In genomic region chr9:123478586-123479195, GRCm38 (mm10) we compare ENCODE assay signal across 8 mouse cellular contexts. TPM values are rescaled to one million over a fixed set of nuclear protein-coding genes. Genes with fewer than 3 reads are reported as not detected.
DNase-seq lines count a peak whose midpoint lies in the region; ATAC-seq lines count a peak whose summit lies in the region.

Limd1 (plus strand) TSS chr9:123478706.

- peak; percentile 84 for ATAC-seq in forebrain, embryonic 13.5 days

- peak within 1 kb of the TSS; percentile 75 for H3K27ac ChIP-seq in brown adipose tissue, adult 24 weeks (replicated peaks; ENCODE audit: low read depth, low read length)
- peak within 1 kb of the TSS; percentile 5 for H3K27ac ChIP-seq in forebrain, embryonic 13.5 days

- intact Hi-C loops in heart, postnatal 36 days (cut with DNase I) = loop anchor here (1.0 kb wide), 2 partner anchors 26 to 49 kb away; no protein-coding TSS in a partner anchor

- peak within 1 kb of the TSS; percentile 89 for H3K4me3 ChIP-seq in brown adipose tissue, adult 24 weeks (ENCODE audit: insufficient read depth, low read depth, low read length)
- H3K4me3 ChIP-seq in forebrain, embryonic 13.5 days = peak within 1 kb of the TSS; percentile 67

- peak within 1 kb of the TSS; percentile 74 for H3K9ac ChIP-seq in forebrain, embryonic 13.5 days

- peak within 1 kb of the TSS; percentile 69 for H3K4me2 ChIP-seq in forebrain, embryonic 13.5 days

- peaks cover 33% of the 10 kb centered on the region for H3K4me1 ChIP-seq in brown adipose tissue, adult 24 weeks (ENCODE audit: control insufficient read depth, insufficient read depth, insufficient read length, low read length)
- peaks cover 51% of the 10 kb centered on the region for H3K4me1 ChIP-seq in forebrain, embryonic 13.5 days

- peaks cover 5% of the 10 kb centered on the region for H3K36me3 ChIP-seq in forebrain, embryonic 13.5 days (ENCODE audit: poor library complexity, severe bottlenecking)

- under 1% methylated on average over 43 of the region's 57 CpGs for WGBS in forebrain, embryonic 13.5 days

- no peaks in the 10 kb centered on the region for H3K27me3 ChIP-seq in forebrain, embryonic 13.5 days

- DNase-seq in ES-CJ7 (ENCODE audit: low read depth, low spot score) = peak; percentile 21
- peak; percentile 80 to 86 for DNase-seq in heart, postnatal 36 days
- peak; percentile 5 to 30 for DNase-seq in layer of hippocampus, adult 18-20 months (ENCODE audit: low spot score in 2 of 2)
- peak; percentile 69 for DNase-seq in lung, postnatal 25 days (ENCODE audit: low spot score)
- DNase-seq in ovary, postnatal 36 days (ENCODE audit: low spot score) = peak; percentile 82
- peak; percentile 71 for DNase-seq in urinary bladder, adult 2 months (ENCODE audit: low spot score)

- no peaks in the 10 kb centered on the region for H3K9me3 ChIP-seq in forebrain, embryonic 13.5 days (replicated peaks)

RNA-seq across cellular contexts. Expression of gene Limd1, which starts in this region (rescaled TPM):
- polyA plus RNA-seq in brown adipose tissue, adult 24 weeks (2012; ENCODE audit: insufficient read depth, insufficient read length, missing spikeins) = 14.0 and 22.4 TPM in 2 replicates
- 28.0 and 31.5 TPM in 2 replicates for polyA plus RNA-seq in forebrain, embryonic 13.5 days (2015; fragmentation: Nextera tagmentation; extraction: Ambion mirVana)
- 10 to 100 TPM; 43.2 to 43.3 TPM for total RNA-seq in heart, postnatal 36 days (2021)
- 1 to 10 TPM; 6.9 to 7.8 TPM for total RNA-seq in layer of hippocampus, adult 18-20 months (2021)
- 27.4 and 31.9 TPM in 2 replicates for polyA plus RNA-seq in urinary bladder, adult 2 months (2012; rRNA removed)

Comparison
In these comparisons a context has a peak if more than half of its experiments do, and no peak if none do; other contexts are left out.
1. Peak in every context shown above with its lines: DNase-seq, ATAC-seq, H3K4me3 ChIP-seq and H3K27ac ChIP-seq.
2. RNA of gene Limd1 (total RNA-seq): 43.2 to 43.3 TPM in heart, postnatal 36 days; 6.9 to 7.8 TPM in layer of hippocampus, adult 18-20 months; every median in the first group is over 4 times any median in the second.
3. DNase-seq: peak in every context shown above with its lines; median percentile 83 in heart, postnatal 36 days; 82 in ovary, postnatal 36 days; 71 in urinary bladder, adult 2 months; 69 in lung, postnatal 25 days; 21 in ES-CJ7; 18 in layer of hippocampus, adult 18-20 months.